Comparison of ENCODE assay signal across 9 mouse cellular contexts in the genomic region with DNA sequence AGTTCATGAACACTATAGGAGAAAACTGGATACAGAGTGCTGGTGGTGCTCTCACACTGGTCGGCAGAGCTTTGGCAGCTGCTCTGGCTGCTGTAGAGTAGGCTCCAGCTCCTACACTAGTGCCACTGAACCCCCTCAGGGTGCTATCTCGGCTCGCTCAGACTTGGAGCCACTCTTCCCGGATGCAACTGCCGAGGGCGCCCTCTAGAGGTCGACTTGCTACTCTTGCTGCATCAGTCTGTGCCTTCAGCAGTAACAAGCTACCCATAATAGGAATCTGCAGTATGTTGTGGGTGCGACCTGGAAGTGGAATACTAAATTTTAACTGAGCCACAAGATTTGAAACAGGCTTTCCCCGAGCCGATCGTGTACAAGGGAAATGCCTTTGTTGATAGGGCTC. TPM values are rescaled to one million over a fixed set of nuclear protein-coding genes. Genes with fewer than 3 reads are reported as not detected.
DNase-seq lines count a peak whose midpoint lies in the region; ATAC-seq and TF ChIP-seq lines count a peak whose summit lies in the region.
"Had no signal": no experiment of that assay in that cellular context is flagged by ENCODE, and none has a peak within 500 bp of the region (broad histone marks: within the 10 kb centered on the region; RNA-seq: fewer than 3 reads in every experiment).

No protein-coding gene starts in this region.

- no peaks in the 10 kb centered on the region for H3K4me1 ChIP-seq in hindbrain, embryonic 11.5 days (replicated peaks; ENCODE audit: control insufficient read depth, insufficient read depth, low read length)
- H3K4me1 ChIP-seq in hindbrain, embryonic 16.5 days (ENCODE audit: control insufficient read depth, insufficient read depth, low read depth, low read length) = no peaks in the 10 kb centered on the region
- no peaks in the 10 kb centered on the region for H3K4me1 ChIP-seq in stomach, postnatal 0 days (replicated peaks; ENCODE audit: control insufficient read depth, insufficient read depth)
- H3K4me1 ChIP-seq: embryonic facial prominence, embryonic 15.5 days had no signal

- H3K9ac ChIP-seq in hindbrain, embryonic 11.5 days (ENCODE audit: low read depth, low read length) = no peak overlapping the region
- no peak overlapping the region for H3K9ac ChIP-seq in hindbrain, embryonic 16.5 days (ENCODE audit: low read depth, low read length)
- H3K9ac ChIP-seq in stomach, postnatal 0 days (ENCODE audit: low read length) = no peak overlapping the region
- H3K9ac ChIP-seq: embryonic facial prominence, embryonic 15.5 days had no signal

- TF ChIP-seq CTCF in stomach, postnatal 0 days (IDR thresholded peaks at IDR 0.05; ENCODE audit: low read depth) = peak; percentile 83

- peak; percentile 83 for DNase-seq in hindbrain, embryonic 11.5 days (ENCODE audit: low spot score)
- peak; percentile 92 to 94 for DNase-seq in adrenal gland, postnatal 36 days
- peak; percentile 75 for DNase-seq in forelimb bud, embryonic 11.5 days (ENCODE audit: low read depth, low spot score)
- peak; percentile 72 for DNase-seq in left cerebral cortex, postnatal 4 days
- DNase-seq in naive thymus-derived CD4-positive, alpha-beta T cell, adult 2 months (ENCODE audit: low read depth) = peak; percentile 81
- DNase-seq in stomach, postnatal 0 days (ENCODE audit: low spot score) = peak; percentile 86

- no peak for TF ChIP-seq EP300 in stomach, postnatal 0 days (optimal IDR thresholded peaks at IDR 0.05)

- no peaks in the 10 kb centered on the region for H3K36me3 ChIP-seq in hindbrain, embryonic 11.5 days (ENCODE audit: control insufficient read depth, insufficient read depth, low read length)
- no peaks in the 10 kb centered on the region for H3K36me3 ChIP-seq in hindbrain, embryonic 16.5 days (ENCODE audit: control insufficient read depth, insufficient read depth, low read length)
- no peaks in the 10 kb centered on the region for H3K36me3 ChIP-seq in stomach, postnatal 0 days (ENCODE audit: control insufficient read depth, insufficient read depth, low read length)
- H3K36me3 ChIP-seq: embryonic facial prominence, embryonic 15.5 days had no signal

- no peak overlapping the region for H3K4me3 ChIP-seq in hindbrain, embryonic 11.5 days (ENCODE audit: low read depth, low read length)
- no peak overlapping the region for H3K4me3 ChIP-seq in hindbrain, embryonic 16.5 days (ENCODE audit: low read length)
- H3K4me3 ChIP-seq in stomach, postnatal 0 days (ENCODE audit: low read depth, low read length) = no peak overlapping the region
- H3K4me3 ChIP-seq: embryonic facial prominence, embryonic 15.5 days had no signal

- no peaks in the 10 kb centered on the region for H3K27me3 ChIP-seq in hindbrain, embryonic 11.5 days (ENCODE audit: control insufficient read depth, insufficient read depth, low read length)
- H3K27me3 ChIP-seq in hindbrain, embryonic 16.5 days (replicated peaks; ENCODE audit: control insufficient read depth, insufficient read depth, low read length) = no peaks in the 10 kb centered on the region
- no peaks in the 10 kb centered on the region for H3K27me3 ChIP-seq in stomach, postnatal 0 days (ENCODE audit: control insufficient read depth, insufficient read depth, low read length)
- H3K27me3 ChIP-seq: embryonic facial prominence, embryonic 15.5 days had no signal

- no peak for ATAC-seq in hindbrain, embryonic 11.5 days (ENCODE audit: low FRiP score)
- no peak for ATAC-seq in hindbrain, embryonic 16.5 days
- ATAC-seq in hematopoietic stem cell, adult 5-6 weeks (replicated peaks in 1 of 2; ENCODE audit: insufficient read depth in 1 of 2, low FRiP score in 2 of 2, low TSS enrichment in 1 of 2, low read depth in 1 of 2, poor library complexity in 2 of 2, severe bottlenecking in 2 of 2) = peak; percentile 92 to 95
- ATAC-seq in stomach, postnatal 0 days (ENCODE audit: low FRiP score, low TSS enrichment) = peak; percentile 71; the same call in 1 of the 2 replicates

- H3K4me2 ChIP-seq in hindbrain, embryonic 11.5 days (replicated peaks; ENCODE audit: low read depth, low read length) = no peak overlapping the region
- H3K4me2 ChIP-seq in hindbrain, embryonic 16.5 days (ENCODE audit: low read length) = no peak overlapping the region
- H3K4me2 ChIP-seq in stomach, postnatal 0 days (replicated peaks; ENCODE audit: low read depth) = no peak overlapping the region
- H3K4me2 ChIP-seq: embryonic facial prominence, embryonic 15.5 days had no signal

- H3K27ac ChIP-seq in hindbrain, embryonic 11.5 days (ENCODE audit: low read depth, low read length) = no peak overlapping the region
- no peak overlapping the region for H3K27ac ChIP-seq in hindbrain, embryonic 16.5 days (ENCODE audit: low read depth, low read length)
- no peak overlapping the region for H3K27ac ChIP-seq in stomach, postnatal 0 days (replicated peaks)
- H3K27ac ChIP-seq: embryonic facial prominence, embryonic 15.5 days had no signal

- 17% methylated on average over 11 of the region's 11 CpGs for WGBS in hindbrain, embryonic 11.5 days
- 14% methylated on average over 11 of the region's 11 CpGs for WGBS in hindbrain, embryonic 16.5 days
- 9% methylated on average over 11 of the region's 11 CpGs for WGBS in stomach, postnatal 0 days

- intact Hi-C loops in left cerebral cortex, postnatal 4 days (cut with DNase I) = no loop called here

- no peaks in the 10 kb centered on the region for H3K9me3 ChIP-seq in hindbrain, embryonic 11.5 days (ENCODE audit: control insufficient read depth, low read length)
- H3K9me3 ChIP-seq in hindbrain, embryonic 16.5 days (ENCODE audit: control insufficient read depth, low read length) = no peaks in the 10 kb centered on the region
- H3K9me3 ChIP-seq in stomach, postnatal 0 days (ENCODE audit: control insufficient read depth, low read length) = no peaks in the 10 kb centered on the region
- H3K9me3 ChIP-seq: embryonic facial prominence, embryonic 15.5 days had no signal

RNA-seq across cellular contexts. Expression of a gene that starts 40.5 kb away (rescaled TPM):
- polyA plus RNA-seq in hindbrain, embryonic 11.5 days (2014; fragmentation: Nextera tagmentation; extraction: Ambion mirVana) = 10.1 and 11.0 TPM in 2 replicates
- 21.7 and 22.5 TPM in 2 replicates for polyA plus RNA-seq in hindbrain, embryonic 16.5 days (2015; fragmentation: Nextera tagmentation; extraction: Ambion mirVana)
- total RNA-seq in adrenal gland, postnatal 36 days (2021) = 10 to 100 TPM; 16.7 to 24.6 TPM
- total RNA-seq in hematopoietic stem cell, adult 5-6 weeks (2017) = 101 and 116 TPM in 2 replicates
- 10 to 100 TPM; 54.5 to 55.5 TPM for total RNA-seq in left cerebral cortex, postnatal 4 days (2021)
- polyA plus RNA-seq in stomach, postnatal 0 days (2015; fragmentation: Nextera tagmentation; extraction: Ambion mirVana) = 8.7 and 9.0 TPM in 2 replicates

Comparison
In these comparisons a context has a peak if more than half of its experiments do, and no peak if none do; other contexts are left out.
1. ATAC-seq: peak in hematopoietic stem cell, adult 5-6 weeks (2 of 2) and stomach, postnatal 0 days (single experiment); none in hindbrain, embryonic 11.5 days (single experiment) and hindbrain, embryonic 16.5 days (single experiment).
2. Peak in every context shown above with its lines, with median percentiles within 50 percentile points of each other: DNase-seq.